8 mouse cellular contexts compared by ENCODE assay signal in genomic region chr19:24961172-24961962, GRCm38 (mm10). TPM values are rescaled to one million over a fixed set of nuclear protein-coding genes. Genes with fewer than 3 reads are reported as not detected.
DNase-seq lines count a peak whose midpoint lies in the region; ATAC-seq and TF ChIP-seq lines count a peak whose summit lies in the region.

Cbwd1 (minus strand) TSS chr19:24961610.

- H3K4me1 ChIP-seq in bone marrow, adult 2 months (ENCODE audit: control insufficient read depth, insufficient read depth, low read length) = no peaks in the 10 kb centered on the region
- peaks cover 8% of the 10 kb centered on the region for H3K4me1 ChIP-seq in embryonic facial prominence, embryonic 15.5 days
- H3K4me1 ChIP-seq in limb, embryonic 14.5 days (ENCODE audit: control insufficient read depth, insufficient read depth, low read length) = peaks cover 3% of the 10 kb centered on the region
- no peaks in the 10 kb centered on the region; the same call in 1 of the 2 replicates for H3K4me1 ChIP-seq in midbrain, postnatal 0 days (ENCODE audit: insufficient read depth, low read length)

- H3K36me3 ChIP-seq in embryonic facial prominence, embryonic 15.5 days = no peaks in the 10 kb centered on the region
- peaks cover under 1% of the 10 kb centered on the region; the same call in 1 of the 2 replicates for H3K36me3 ChIP-seq in limb, embryonic 14.5 days (ENCODE audit: control insufficient read depth, insufficient read depth, low read length)
- H3K36me3 ChIP-seq in midbrain, postnatal 0 days (ENCODE audit: insufficient read depth, low read length) = no peaks in the 10 kb centered on the region

- DNase-seq in 416B (ENCODE audit: low read depth) = peak; percentile 99
- DNase-seq in heart, adult 8-10 months (ENCODE audit: low spot score) = peak; percentile 97
- peak; percentile 99 for DNase-seq in kidney, adult 9 months
- peak; percentile 99 for DNase-seq in limb, embryonic 14.5 days (ENCODE audit: low spot score)
- DNase-seq in midbrain, postnatal 0 days (ENCODE audit: low spot score) = peak; percentile 99
- peak; percentile 94 to 98 for DNase-seq in spleen, postnatal 14 days (ENCODE audit: low spot score in 2 of 2)

- no peaks in the 10 kb centered on the region for H3K27me3 ChIP-seq in embryonic facial prominence, embryonic 15.5 days
- H3K27me3 ChIP-seq in limb, embryonic 14.5 days (ENCODE audit: control insufficient read depth, insufficient read depth, low read length) = no peaks in the 10 kb centered on the region
- H3K27me3 ChIP-seq in midbrain, postnatal 0 days (ENCODE audit: insufficient read depth, low read length) = no peaks in the 10 kb centered on the region

- H3K9me3 ChIP-seq in embryonic facial prominence, embryonic 15.5 days (replicated peaks) = no peaks in the 10 kb centered on the region
- H3K9me3 ChIP-seq in limb, embryonic 14.5 days (ENCODE audit: control insufficient read depth, low read length) = no peaks in the 10 kb centered on the region
- no peaks in the 10 kb centered on the region for H3K9me3 ChIP-seq in midbrain, postnatal 0 days (ENCODE audit: low read length)

- peak; percentile 93 for TF ChIP-seq CTCF in bone marrow, adult 2 months (IDR thresholded peaks at IDR 0.05; ENCODE audit: control insufficient read depth, insufficient read depth, low read length)
- peak; percentile 91 for TF ChIP-seq CTCF in midbrain, postnatal 0 days (IDR thresholded peaks at IDR 0.05)

- 1% methylated on average over 36 of the region's 36 CpGs for WGBS in bone marrow, adult 2 months
- WGBS in embryonic facial prominence, embryonic 15.5 days = 0% methylated on average over 36 of the region's 36 CpGs
- WGBS in limb, embryonic 14.5 days = under 1% methylated on average over 36 of the region's 36 CpGs
- under 1% methylated on average over 36 of the region's 36 CpGs for WGBS in midbrain, postnatal 0 days

- peak within 1 kb of the TSS; percentile 6; the same call in 1 of the 2 replicates for H3K27ac ChIP-seq in bone marrow, adult 2 months (ENCODE audit: control insufficient read depth, insufficient read depth, low read depth, low read length, poor library complexity)
- H3K27ac ChIP-seq in embryonic facial prominence, embryonic 15.5 days (replicated peaks) = 0 out of 2 replicates have a peak within 1 kb of the TSS, but pooled peaks have one; percentile 48
- 0 out of 2 replicates have a peak within 1 kb of the TSS, but pooled peaks have one; percentile 38 for H3K27ac ChIP-seq in limb, embryonic 14.5 days (replicated peaks; ENCODE audit: low read depth, low read length)
- H3K27ac ChIP-seq in midbrain, postnatal 0 days (ENCODE audit: low read depth, low read length) = no peak within 1 kb of the TSS

- H3K4me2 ChIP-seq in embryonic facial prominence, embryonic 15.5 days (replicated peaks) = peak within 1 kb of the TSS; percentile 65
- peak within 1 kb of the TSS; percentile 58 for H3K4me2 ChIP-seq in limb, embryonic 14.5 days (replicated peaks; ENCODE audit: low read depth, low read length, severe bottlenecking)
- H3K4me2 ChIP-seq in midbrain, postnatal 0 days (ENCODE audit: low read depth, low read length, poor library complexity, severe bottlenecking) = peak within 1 kb of the TSS; percentile 54

- peak within 1 kb of the TSS; percentile 78 for H3K4me3 ChIP-seq in bone marrow, adult 2 months (replicated peaks; ENCODE audit: control insufficient read depth, low read depth, low read length)
- H3K4me3 ChIP-seq in embryonic facial prominence, embryonic 15.5 days (replicated peaks) = peak within 1 kb of the TSS; percentile 83
- H3K4me3 ChIP-seq in limb, embryonic 14.5 days (replicated peaks; ENCODE audit: low read length) = peak within 1 kb of the TSS; percentile 78
- peak within 1 kb of the TSS; percentile 69 for H3K4me3 ChIP-seq in midbrain, postnatal 0 days (ENCODE audit: low read depth, low read length)

- peak; percentile 60; the same call in 1 of the 2 replicates for TF ChIP-seq POLR2A in bone marrow, adult 2 months (IDR thresholded peaks at IDR 0.05; ENCODE audit: borderline replicate concordance, control insufficient read depth, low read depth, low read length)
- peak; percentile 78; the same call in 1 of the 2 replicates for TF ChIP-seq POLR2A in limb, embryonic 14.5 days (IDR thresholded peaks at IDR 0.05; ENCODE audit: borderline replicate concordance, extremely low read depth, insufficient read depth, insufficient read length)

- ATAC-seq in embryonic facial prominence, embryonic 15.5 days (ENCODE audit: insufficient number of reproducible peaks, low FRiP score, low TSS enrichment, low read depth) = peak; percentile 100
- peak; percentile 100 for ATAC-seq in limb, embryonic 14.5 days (ENCODE audit: low FRiP score, low read depth)
- peak; percentile 100 for ATAC-seq in midbrain, postnatal 0 days (ENCODE audit: low FRiP score)

- H3K9ac ChIP-seq in embryonic facial prominence, embryonic 15.5 days = peak within 1 kb of the TSS; percentile 77
- peak within 1 kb of the TSS; percentile 74 for H3K9ac ChIP-seq in limb, embryonic 14.5 days (ENCODE audit: low read depth, low read length, severe bottlenecking)
- peak within 1 kb of the TSS; percentile 40 for H3K9ac ChIP-seq in midbrain, postnatal 0 days (replicated peaks; ENCODE audit: low read length, poor library complexity, severe bottlenecking)

RNA-seq across cellular contexts. Expression of gene Cbwd1, which starts in this region (rescaled TPM):
- 2.7 and 7.5 TPM in 2 replicates for polyA plus RNA-seq in bone marrow, adult 2 months (2011; ENCODE audit: insufficient read depth, insufficient read length, low replicate concordance, missing spikeins)
- polyA plus RNA-seq in embryonic facial prominence, embryonic 15.5 days (2015; fragmentation: Nextera tagmentation; extraction: Ambion mirVana) = 16.3 and 19.1 TPM in 2 replicates
- 10 to 100 TPM; 10.2 to 14.4 (median 11.8) TPM for total RNA-seq in heart, adult 8-10 months (2022)
- polyA plus RNA-seq in limb, embryonic 14.5 days (2012; rRNA removed) = 7.7 and 12.3 TPM in 2 replicates
- polyA plus RNA-seq in limb, embryonic 14.5 days (2014; fragmentation: Nextera tagmentation; extraction: Ambion mirVana) = 17.6 and 18.8 TPM in 2 replicates
- 9.5 and 11.7 TPM in 2 replicates for total RNA-seq in midbrain, postnatal 0 days (2014; rRNA removed)
- polyA plus RNA-seq in midbrain, postnatal 0 days (2015; fragmentation: Nextera tagmentation; extraction: Ambion mirVana) = 6.6 and 6.8 TPM in 2 replicates
